Mouse (Mus musculus) embryonic facial prominence, embryonic 12.5 days (tissue): ENCODE results near the gene Ankrd9. TPM values are rescaled to one million over a fixed set of nuclear protein-coding genes. Genes with fewer than 3 reads are reported as not detected.

Source experiments
- ATAC-seq: fragments of 200-750 bp; cut with Nextera tagmentation; 2 replicates; pipeline ENCODE4 v1.8.0; 2017; ENCODE audit not compliant: insufficient number of reproducible peaks, insufficient read depth, low FRiP score, low TSS enrichment
- H3K27ac ChIP-seq: fragments of 300-500 bp; sonication (generic); 2 replicates; pipeline ENCODE4 v1.5.1; 2016; ENCODE audit warnings: mild to moderate bottlenecking
- H3K27me3 ChIP-seq: fragments of 300-500 bp; sonication (generic); 2 replicates; pipeline ENCODE4 v1.6.1; 2016; ENCODE audit warnings: mild to moderate bottlenecking, moderate library complexity
- H3K36me3 ChIP-seq: fragments of 300-500 bp; sonication (generic); 2 replicates; pipeline ENCODE4 v1.6.1; 2016; ENCODE audit warnings: mild to moderate bottlenecking
- H3K4me1 ChIP-seq: fragments of 300-500 bp; sonication (generic); 2 replicates; pipeline ENCODE4 v1.6.1; 2016
- H3K4me2 ChIP-seq: fragments of 300-500 bp; sonication (generic); replicated peaks from 2 replicates; pipeline ENCODE4 v1.6.1; 2016; ENCODE audit warnings: mild to moderate bottlenecking, moderate library complexity
- H3K4me3 ChIP-seq: fragments of 300-500 bp; sonication (generic); 2 replicates; pipeline ENCODE4 v1.5.1; 2016; ENCODE audit warnings: mild to moderate bottlenecking
- H3K9ac ChIP-seq: fragments of 300-500 bp; sonication (generic); 2 replicates; pipeline ENCODE4 v1.6.1; 2016; ENCODE audit warnings: mild to moderate bottlenecking, moderate library complexity
- H3K9me3 ChIP-seq: fragments of 300-500 bp; sonication (generic); 2 replicates; pipeline ENCODE4 v1.6.1; 2016; ENCODE audit warnings: mild to moderate bottlenecking, moderate library complexity
- WGBS: fragments of 180-500 bp; shearing (Covaris S2); methylation state at CpG from one replicate; pipeline ENCODE4 v1.1.7; 2016; 5-methylcytosine and 5-hydroxymethylcytosine counted together
- polyA plus RNA-seq: library from polyadenylated mRNA; unstranded; fragments of >200 nt; fragmentation: Nextera tagmentation; extraction: Ambion mirVana; gene quantifications from 2 replicates; pipeline ENCODE4 v1.2.1, GENCODE M21; 2016

Ankrd9 gene
- polyA plus RNA-seq, 1 experiment from 2014 or later: 17.5 TPM

DNA sequence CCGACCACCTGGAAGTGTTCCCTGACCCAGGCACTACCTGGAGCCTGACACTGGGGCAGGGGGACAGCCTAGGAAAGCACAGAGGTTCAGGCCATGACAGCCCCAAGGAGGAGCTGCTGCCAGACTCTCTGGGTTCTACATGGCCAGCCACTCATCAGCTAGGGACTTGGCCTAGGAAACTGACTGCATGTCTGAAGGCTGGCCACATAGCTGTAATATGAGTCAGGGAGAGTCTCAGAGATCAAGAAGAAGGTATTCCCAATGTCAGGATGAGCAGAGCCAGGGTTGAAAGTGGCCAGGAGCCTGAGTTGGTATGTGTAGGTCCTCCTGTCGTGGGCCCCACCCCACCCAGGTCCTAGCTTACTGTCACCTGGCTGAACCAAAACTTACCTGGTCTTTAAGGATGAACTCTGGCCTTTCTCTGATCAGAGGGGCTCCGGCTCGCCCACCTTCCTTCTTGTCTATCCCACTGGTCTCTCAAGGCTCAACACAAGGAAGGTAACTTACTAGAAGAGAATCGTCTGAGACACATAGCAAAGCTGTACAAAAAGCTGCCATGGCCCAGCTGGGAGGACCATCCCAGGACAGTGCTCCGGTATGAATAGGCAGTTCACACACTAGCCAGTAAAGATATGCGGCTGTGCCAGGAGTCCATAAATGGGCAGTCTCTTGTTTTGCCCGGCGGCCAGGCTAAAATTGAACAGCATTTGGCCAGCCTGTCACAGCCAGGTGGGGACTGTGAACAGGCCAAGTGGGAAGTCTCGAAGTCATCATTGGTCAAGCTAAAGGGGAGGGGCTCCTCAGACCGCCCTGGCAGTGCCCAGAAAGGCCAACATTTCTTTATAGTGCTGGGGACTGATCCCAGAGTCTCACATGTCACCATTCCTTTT is 7.9 kb upstream of the Ankrd9 start:
- Histone ChIP-seq H3K9me3 (no peaks in the 10 kb centered on the region), H3K9ac (no peak overlapping the region), H3K4me2 (no peak overlapping the region), H3K36me3 (no peaks in the 10 kb centered on the region), H3K27ac (no peak overlapping the region), H3K4me3 (no peak overlapping the region), H3K27me3 (no peaks in the 10 kb centered on the region), H3K4me1 (no peaks in the 10 kb centered on the region)
- no peak for ATAC-seq
- WGBS: 84% methylated on average over 11 of the region's 11 CpGs

DNA sequence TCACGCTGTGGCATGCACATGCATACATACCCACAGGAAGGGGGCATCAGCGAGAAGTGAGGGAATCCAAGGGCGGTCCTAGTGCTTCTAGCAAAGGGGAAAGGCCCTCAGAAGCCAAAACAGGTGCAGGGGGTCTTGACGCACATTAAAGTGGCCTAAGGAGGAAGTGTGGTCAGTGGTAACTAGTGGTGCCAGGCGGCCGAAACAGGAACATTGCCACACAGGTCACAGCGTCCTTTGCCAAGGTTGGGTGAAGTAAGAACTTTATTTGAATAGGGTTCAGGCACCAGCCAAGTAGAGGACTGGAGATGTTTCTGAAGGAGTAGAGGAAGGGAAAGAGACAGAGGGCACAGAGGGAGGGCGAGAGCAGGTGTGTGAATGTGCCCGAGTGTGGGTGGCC is 6.3 kb upstream of the Ankrd9 start:
- no peak overlapping the region for H3K27ac ChIP-seq
- 85% methylated on average over 9 of the region's 9 CpGs for WGBS
- no peak for ATAC-seq
- no peak overlapping the region for H3K9ac ChIP-seq
- no peak overlapping the region for H3K4me2 ChIP-seq
- no peak overlapping the region for H3K4me3 ChIP-seq
- H3K4me1 ChIP-seq: no peaks in the 10 kb centered on the region
- no peaks in the 10 kb centered on the region for H3K36me3 ChIP-seq
- no peaks in the 10 kb centered on the region for H3K9me3 ChIP-seq
- no peaks in the 10 kb centered on the region; the same call in 1 of the 2 replicates for H3K27me3 ChIP-seq

DNA sequence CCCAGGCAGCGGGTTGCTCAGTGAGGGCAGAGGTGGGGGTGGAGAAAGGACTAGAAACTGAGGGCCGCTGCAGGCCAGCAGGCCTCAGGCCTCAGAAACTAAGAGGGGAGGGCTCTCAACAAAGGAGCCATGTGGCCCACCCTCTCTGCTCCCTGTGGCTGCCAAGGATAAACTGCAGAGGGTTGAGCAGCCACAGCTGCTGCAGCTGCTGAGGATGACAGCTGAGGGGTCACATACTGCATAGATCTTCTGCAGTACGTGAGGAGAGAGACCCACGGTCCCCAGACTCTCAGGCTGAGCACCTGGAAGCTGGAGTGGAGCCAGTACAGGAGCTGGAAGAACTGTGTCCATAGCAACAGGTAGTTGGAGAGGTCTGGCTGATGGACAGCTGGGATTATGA is 5.8 kb upstream of the Ankrd9 start:
- no peaks in the 10 kb centered on the region for H3K4me1 ChIP-seq
- no peak overlapping the region for H3K4me2 ChIP-seq
- H3K36me3 ChIP-seq: no peaks in the 10 kb centered on the region
- no peak overlapping the region for H3K4me3 ChIP-seq
- H3K9ac ChIP-seq: no peak overlapping the region
- ATAC-seq: peak; percentile 28; the same call in 1 of the 2 replicates
- H3K27ac ChIP-seq: no peak overlapping the region
- H3K27me3 ChIP-seq: no peaks in the 10 kb centered on the region; the same call in 1 of the 2 replicates
- no peaks in the 10 kb centered on the region for H3K9me3 ChIP-seq
- WGBS: 69% methylated on average over 4 of the region's 4 CpGs

DNA sequence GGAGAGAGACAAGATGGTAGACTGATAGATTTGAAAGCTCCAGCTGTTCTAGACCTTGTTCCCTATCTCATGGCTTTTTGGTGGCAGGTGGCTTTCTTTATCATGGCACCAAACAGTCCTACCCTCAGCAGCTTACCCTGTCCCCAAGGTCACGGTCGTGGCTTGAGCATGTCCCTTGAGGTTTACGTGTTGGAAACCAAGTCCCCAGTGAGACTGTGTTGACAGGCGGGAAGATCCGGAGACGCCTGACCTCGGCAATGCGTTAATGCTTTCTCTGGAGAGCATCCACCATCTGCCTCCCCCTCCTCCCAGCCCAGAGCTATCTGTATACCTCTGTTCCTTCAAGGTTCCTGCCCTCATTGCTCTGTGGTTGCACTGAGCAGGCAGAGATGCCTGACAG is 4.9 kb upstream of the Ankrd9 start:
- H3K4me3 ChIP-seq: no peak overlapping the region
- H3K9ac ChIP-seq: no peak overlapping the region
- H3K9me3 ChIP-seq: no peaks in the 10 kb centered on the region
- no peak overlapping the region for H3K4me2 ChIP-seq
- no peaks in the 10 kb centered on the region for H3K36me3 ChIP-seq
- no peak for ATAC-seq
- 82% methylated on average over 8 of the region's 8 CpGs for WGBS
- no peaks in the 10 kb centered on the region for H3K4me1 ChIP-seq
- H3K27me3 ChIP-seq: no peaks in the 10 kb centered on the region; the same call in 1 of the 2 replicates
- H3K27ac ChIP-seq: no peak overlapping the region

DNA sequence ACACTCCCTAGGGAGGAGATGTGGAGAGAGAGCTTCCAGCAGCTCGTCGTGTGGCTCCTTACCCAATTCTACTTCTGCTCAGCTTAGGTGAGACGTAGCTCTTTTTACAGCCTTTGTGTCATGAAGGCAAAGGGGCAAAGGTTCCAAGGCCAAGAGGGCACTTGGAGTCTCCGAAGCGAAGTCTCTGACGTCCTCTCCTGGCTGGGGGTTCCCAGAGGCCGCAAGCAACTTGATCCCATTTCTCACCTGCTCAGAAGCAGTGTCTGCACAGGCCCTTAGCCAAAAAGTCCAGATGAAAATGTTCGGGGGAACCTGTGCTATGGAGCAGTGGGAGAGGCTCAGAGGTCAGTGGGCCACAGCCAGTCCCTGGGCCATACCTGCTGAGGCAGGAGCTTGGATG is 4.2 kb upstream of the Ankrd9 start:
- no peaks in the 10 kb centered on the region for H3K36me3 ChIP-seq
- H3K9me3 ChIP-seq: no peaks in the 10 kb centered on the region
- ATAC-seq: no peak
- no peak overlapping the region for H3K27ac ChIP-seq
- no peak overlapping the region for H3K9ac ChIP-seq
- 74% methylated on average over 8 of the region's 8 CpGs for WGBS
- H3K4me2 ChIP-seq: no peak overlapping the region
- peaks cover 3% of the 10 kb centered on the region for H3K4me1 ChIP-seq
- H3K27me3 ChIP-seq: no peaks in the 10 kb centered on the region; the same call in 1 of the 2 replicates
- no peak overlapping the region for H3K4me3 ChIP-seq

DNA sequence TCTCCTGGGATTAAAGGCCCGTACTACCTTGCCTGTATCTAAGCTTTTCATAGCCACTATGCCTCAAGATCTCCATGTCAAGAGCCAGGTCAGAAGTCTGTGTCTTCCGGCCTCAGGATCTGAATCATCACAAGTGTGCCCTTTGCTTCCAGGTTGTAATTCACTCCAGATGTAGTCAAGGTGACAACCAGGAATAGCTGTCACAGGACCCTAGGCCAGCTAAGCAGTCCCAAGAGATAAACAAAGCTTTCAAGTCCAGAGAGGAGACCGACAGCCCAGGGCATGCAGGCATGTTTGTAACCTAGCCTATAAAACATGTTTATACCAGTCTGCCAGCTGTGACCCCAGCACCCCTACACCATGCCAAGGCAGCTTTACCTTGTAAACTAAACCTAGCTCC is 2.9 kb upstream of the Ankrd9 start:
- no peak for ATAC-seq
- no peak overlapping the region for H3K9ac ChIP-seq
- whole genome bisulfite sequencing: 56% methylated on average over 3 of the region's 3 CpGs
- H3K27me3 ChIP-seq: no peaks in the 10 kb centered on the region; the same call in 1 of the 2 replicates
- H3K4me1 ChIP-seq: peaks cover 9% of the 10 kb centered on the region
- H3K4me3 ChIP-seq: no peak overlapping the region
- H3K4me2 ChIP-seq: no peak overlapping the region
- H3K9me3 ChIP-seq: no peaks in the 10 kb centered on the region
- peaks cover 6% of the 10 kb centered on the region for H3K36me3 ChIP-seq
- H3K27ac ChIP-seq: no peak overlapping the region

DNA sequence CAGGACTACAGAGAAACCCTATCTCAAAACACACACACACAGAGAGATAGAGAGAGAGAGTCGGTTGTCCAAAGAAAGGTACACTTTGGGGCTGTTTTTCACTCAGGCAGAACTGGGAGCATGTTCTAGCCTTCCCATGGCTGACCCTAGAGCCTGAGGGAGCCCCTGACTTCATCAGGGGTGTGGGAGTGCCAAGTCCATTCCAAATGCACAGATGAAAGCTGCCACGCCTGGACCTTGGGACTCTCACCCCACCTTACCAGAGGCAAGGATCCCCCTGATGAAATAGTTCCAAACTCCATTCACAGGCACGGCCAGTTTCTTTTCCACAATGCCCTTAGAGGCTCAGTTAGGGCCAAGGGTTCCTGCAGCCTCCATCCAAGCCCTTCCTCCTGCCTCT is 968 bp upstream of the Ankrd9 start:
- H3K36me3 ChIP-seq: peaks cover 23% of the 10 kb centered on the region

DNA sequence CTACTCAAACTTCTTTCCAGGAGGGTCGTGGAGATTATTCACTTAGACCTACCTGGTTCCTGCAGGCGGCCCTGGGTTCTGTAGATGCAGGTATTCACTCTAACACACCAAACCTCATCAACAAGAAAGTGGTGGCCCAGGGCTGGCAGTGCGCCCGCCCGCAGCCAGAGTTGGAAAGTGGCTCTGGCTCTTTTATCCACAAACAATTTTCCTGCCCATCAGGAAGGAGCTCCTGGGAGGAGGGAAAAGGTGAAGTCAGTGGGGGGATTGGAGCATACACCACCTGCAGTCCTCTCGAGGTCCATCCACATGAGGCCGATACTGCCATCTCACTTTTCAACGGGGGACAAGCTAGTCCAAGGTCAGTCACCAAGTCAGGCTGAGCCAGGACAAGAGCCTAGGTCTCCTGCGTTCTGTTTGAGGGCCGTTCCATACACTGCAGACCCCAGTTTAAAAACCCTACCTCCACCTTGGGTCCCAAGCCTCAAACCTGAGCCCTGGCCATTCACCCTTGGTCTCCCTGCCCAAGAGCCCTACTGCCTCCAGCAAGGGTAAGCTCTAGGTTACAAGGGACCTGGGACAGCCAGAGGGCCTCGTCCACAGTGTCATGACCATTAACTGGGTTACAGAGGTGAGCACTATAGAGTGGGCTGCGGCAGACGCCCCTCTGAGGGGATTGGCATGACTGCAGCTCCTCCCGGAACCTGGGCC is 789 bp downstream of the Ankrd9 start:
- 42% methylated on average over 14 of the region's 14 CpGs for WGBS
- Histone ChIP-seq H3K27me3 (no peaks in the 10 kb centered on the region; the same call in 1 of the 2 replicates), H3K4me3 (peak overlapping the region; percentile 73), H3K9me3 (no peaks in the 10 kb centered on the region), H3K9ac (peak overlapping the region; percentile 74), H3K36me3 (peaks cover 38% of the 10 kb centered on the region), H3K27ac (0 out of 2 replicates have a peak overlapping the region, but pooled peaks have one; percentile 61), H3K4me1 (peaks cover 9% of the 10 kb centered on the region), H3K4me2 (peak overlapping the region; percentile 89)
- ATAC-seq: no peak

More for the DNA sequence above, 968 bp upstream of the Ankrd9 start:
- Histone ChIP-seq H3K4me1 (peaks cover 9% of the 10 kb centered on the region), H3K27ac (no peak overlapping the region), H3K27me3 (no peaks in the 10 kb centered on the region; the same call in 1 of the 2 replicates), H3K4me3 (no peak overlapping the region), H3K9ac (peak overlapping the region; percentile 74; the same call in 1 of the 2 replicates), H3K4me2 (no peak overlapping the region; the same call in 1 of the 2 replicates), H3K9me3 (no peaks in the 10 kb centered on the region)
- WGBS: 89% methylated on average over 3 of the region's 3 CpGs
- ATAC-seq: no peak

DNA sequence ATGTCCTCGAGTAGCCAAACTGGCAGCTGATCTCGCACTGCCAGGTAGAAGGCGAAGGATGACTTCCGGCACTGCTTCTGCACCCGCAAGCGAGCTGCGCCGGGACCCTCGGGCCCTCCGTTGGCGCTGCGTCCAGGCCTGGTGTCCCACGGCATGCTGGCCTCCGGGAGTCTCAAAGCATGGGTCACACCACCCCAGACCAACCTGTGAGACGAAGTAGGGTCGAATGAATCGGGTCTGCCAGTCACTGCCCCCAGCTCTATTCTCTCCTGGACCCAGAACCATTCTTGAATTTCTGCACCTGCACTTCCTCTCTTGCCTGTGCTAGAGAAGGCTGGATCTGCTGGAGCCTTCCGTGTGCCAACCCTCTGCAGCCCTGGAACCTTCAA is 1.5 kb downstream of the Ankrd9 start:
- no peak for ATAC-seq
- WGBS: 91% methylated on average over 18 of the region's 18 CpGs
- H3K4me3 ChIP-seq: no peak overlapping the region
- H3K27ac ChIP-seq: no peak overlapping the region
- no peaks in the 10 kb centered on the region; the same call in 1 of the 2 replicates for H3K27me3 ChIP-seq
- H3K4me1 ChIP-seq: peaks cover 9% of the 10 kb centered on the region
- H3K9me3 ChIP-seq: no peaks in the 10 kb centered on the region
- peaks cover 43% of the 10 kb centered on the region for H3K36me3 ChIP-seq
- no peak overlapping the region for H3K9ac ChIP-seq
- H3K4me2 ChIP-seq: peak overlapping the region; percentile 89; the same call in 1 of the 2 replicates

DNA sequence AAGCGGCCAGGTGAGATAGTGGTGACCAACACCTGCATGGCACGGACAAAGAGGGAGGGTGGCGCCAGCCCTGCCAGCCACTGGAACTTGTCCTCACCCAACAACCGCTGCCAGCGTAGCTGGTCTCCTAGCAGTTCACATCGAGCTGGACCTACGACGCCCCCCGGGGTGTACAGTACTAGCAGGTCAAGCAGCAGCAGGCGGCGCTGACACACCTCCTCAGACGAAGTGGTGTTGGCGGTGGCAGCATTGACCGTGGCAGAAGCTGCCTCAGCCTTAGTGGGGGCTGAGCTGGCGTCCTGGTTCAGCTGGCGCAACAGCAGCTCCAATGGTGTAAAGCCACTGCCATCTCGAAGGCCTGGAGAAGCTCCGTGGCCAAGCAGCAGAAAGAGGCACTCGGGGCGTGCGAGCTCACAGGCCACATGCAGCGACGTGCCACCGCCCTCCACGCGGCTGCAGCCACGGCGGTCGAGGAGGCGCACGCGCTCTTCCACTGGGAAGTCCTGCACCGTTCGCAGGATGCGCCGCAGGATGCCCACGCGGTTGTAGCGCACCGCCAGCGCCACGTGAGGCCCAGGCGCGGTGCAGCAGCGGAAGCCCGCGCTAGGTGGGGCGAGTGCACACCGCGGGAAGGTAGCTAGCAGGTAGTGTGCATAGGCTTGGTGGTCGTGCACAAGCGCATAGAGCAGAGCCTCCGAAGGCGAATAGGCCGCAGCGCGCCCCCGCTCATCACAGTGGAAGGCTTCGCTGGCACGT is 2.1 kb downstream of the Ankrd9 start:
- no peak overlapping the region for H3K4me2 ChIP-seq
- H3K4me1 ChIP-seq: peaks cover 9% of the 10 kb centered on the region
- H3K27ac ChIP-seq: no peak overlapping the region
- no peak overlapping the region for H3K9ac ChIP-seq
- H3K4me3 ChIP-seq: no peak overlapping the region
- H3K9me3 ChIP-seq: no peaks in the 10 kb centered on the region
- WGBS: 90% methylated on average over 60 of the region's 60 CpGs
- H3K27me3 ChIP-seq: no peaks in the 10 kb centered on the region; the same call in 1 of the 2 replicates
- H3K36me3 ChIP-seq: peaks cover 43% of the 10 kb centered on the region
- ATAC-seq: no peak

DNA sequence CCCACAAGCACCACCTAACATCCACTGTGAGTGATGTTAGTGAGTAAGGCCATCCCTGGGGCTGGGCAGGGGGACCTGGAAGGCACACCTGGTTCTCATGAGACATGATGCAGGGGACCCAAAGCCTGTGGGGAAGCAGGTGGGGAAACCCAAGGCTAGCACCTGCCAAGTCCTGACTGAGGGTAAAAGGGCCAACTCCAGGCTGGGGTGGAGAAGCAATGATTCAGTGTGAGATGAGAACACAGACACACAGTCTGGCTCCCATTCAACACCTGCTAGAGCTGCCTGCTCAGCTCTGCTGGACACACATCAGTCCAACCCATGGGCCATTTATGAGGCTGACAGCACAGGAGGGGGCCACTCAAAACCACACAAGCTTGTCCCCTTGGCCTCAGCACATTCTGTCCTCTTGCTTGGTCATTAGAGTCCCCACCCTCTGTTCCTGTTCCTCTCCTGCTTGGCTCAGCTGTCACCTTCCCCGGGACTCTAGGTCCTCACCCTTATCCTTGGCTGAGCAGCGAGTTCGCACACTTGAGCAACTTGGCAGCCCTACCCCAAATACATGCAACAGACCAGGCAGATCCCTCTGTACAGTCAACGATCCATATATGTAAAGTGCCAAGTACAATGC is 2.9 kb downstream of the Ankrd9 start:
- Histone ChIP-seq H3K4me1 (peaks cover 9% of the 10 kb centered on the region), H3K4me3 (no peak overlapping the region), H3K36me3 (peaks cover 44% of the 10 kb centered on the region), H3K27ac (no peak overlapping the region), H3K9me3 (no peaks in the 10 kb centered on the region), H3K4me2 (no peak overlapping the region), H3K27me3 (no peaks in the 10 kb centered on the region; the same call in 1 of the 2 replicates), H3K9ac (no peak overlapping the region)
- ATAC-seq: no peak
- whole genome bisulfite sequencing: 92% methylated on average over 4 of the region's 4 CpGs
